Mouse (Mus musculus): Measurements from ENCODE around the gene Cdhr4. TPM values are rescaled to one million over a fixed set of nuclear protein-coding genes. Genes with fewer than 3 reads are reported as not detected.

Gene Cdhr4
- total RNA-seq, 2 experiments from 2014 or later: 4.0 TPM

Other genes starting within 250 kb of the Cdhr4 start
- gene Rbm5, start 221.5 kb upstream of the Cdhr4 start, total RNA-seq (2021): 100 to 1,000 TPM; 157 to 160 TPM
- gene Rbm6, start 119.3 kb upstream of the Cdhr4 start, total RNA-seq (2021): 10 to 100 TPM; 57.7 to 60.2 TPM
- 10 to 100 TPM; 17.0 to 20.9 TPM for gene Mon1a, start 104.3 kb upstream of the Cdhr4 start, total RNA-seq (2021)
- 1 to 10 TPM; 1.8 to 2.9 TPM for gene Mst1r, start 85.6 kb upstream of the Cdhr4 start, total RNA-seq (2021)
- gene Actl11, start 64.0 kb upstream of the Cdhr4 start, total RNA-seq (2021): not detected
- gene Camkv, start 56.8 kb upstream of the Cdhr4 start, total RNA-seq (2021): 100 to 1,000 TPM; 497 to 516 TPM
- 10 to 100 TPM; 22.3 to 23.8 TPM for gene Traip, start 42.4 kb upstream of the Cdhr4 start, total RNA-seq (2021)
- gene Uba7, start 17.0 kb upstream of the Cdhr4 start, total RNA-seq (2021): 1 to 10 TPM; 2.7 to 3.2 TPM
- 1 to 10 TPM; 1.2 to 1.6 TPM for gene Gm20661, start 9.4 kb upstream of the Cdhr4 start, total RNA-seq (2021)
- 10 to 100 TPM in 1 of 2 experiments, 1 to 10 TPM in 1; 9.2 to 11.5 TPM for gene Inka1, start 6.6 kb upstream of the Cdhr4 start, total RNA-seq (2021)
- 1 to 10 TPM in 1 of 2 experiments, not detected in 1; 1.1 TPM for gene Gm20662, start 3.9 kb downstream of the Cdhr4 start, total RNA-seq (2021)
- 100 to 1,000 TPM; 178 to 188 TPM for gene Ip6k1, start 10.0 kb downstream of the Cdhr4 start, total RNA-seq (2021)
- 10 to 100 TPM; 14.7 to 17.5 TPM for gene Gmppb, start 56.7 kb downstream of the Cdhr4 start, total RNA-seq (2021)
- gene Amigo3, start 60.7 kb downstream of the Cdhr4 start, total RNA-seq (2021): 1 to 10 TPM; 2.2 to 2.8 TPM
- not detected for gene Mst1, start 87.9 kb downstream of the Cdhr4 start, total RNA-seq (2021)
- gene Rnf123, start 90.8 kb downstream of the Cdhr4 start, total RNA-seq (2021): 10 to 100 TPM; 84.9 to 86.8 TPM
- gene Apeh, start 102.1 kb downstream of the Cdhr4 start, total RNA-seq (2021): 10 to 100 TPM; 39.4 to 42.8 TPM
- gene Bsn, start 197.9 kb downstream of the Cdhr4 start, total RNA-seq (2021): 100 to 1,000 TPM; 203 to 219 TPM